Mouse (Mus musculus): ENCODE data around the gene Cttnbp2.

- no peak for TF ChIP-seq ZC3H11A (IDR thresholded peaks at IDR 0.05; ENCODE audit: borderline replicate concordance, low read depth, low read length)
- TF ChIP-seq CHD2 (IDR thresholded peaks at IDR 0.05; ENCODE audit: low read depth, low read length) = no peak
- TF ChIP-seq HCFC1 (IDR thresholded peaks at IDR 0.05; ENCODE audit: borderline replicate concordance, insufficient read depth, low read length) = no peak
These were observed 80.3 kb downstream of the Cttnbp2 start for GRCm38 (mm10) chr6:18434355-18434754.
